Mouse (Mus musculus): ENCODE data around the gene Gm13420. TPM values are rescaled to one million over a fixed set of nuclear protein-coding genes. Genes with fewer than 3 reads are reported as not detected.
"Not testable (repeated sequence)": the region's sequence is repeated elsewhere in the genome, so short reads cannot be mapped to it uniquely, and the experiment has no call there.

Gm13420 gene
- polyA plus RNA-seq, 1 experiment: 0.17 TPM

DNA sequence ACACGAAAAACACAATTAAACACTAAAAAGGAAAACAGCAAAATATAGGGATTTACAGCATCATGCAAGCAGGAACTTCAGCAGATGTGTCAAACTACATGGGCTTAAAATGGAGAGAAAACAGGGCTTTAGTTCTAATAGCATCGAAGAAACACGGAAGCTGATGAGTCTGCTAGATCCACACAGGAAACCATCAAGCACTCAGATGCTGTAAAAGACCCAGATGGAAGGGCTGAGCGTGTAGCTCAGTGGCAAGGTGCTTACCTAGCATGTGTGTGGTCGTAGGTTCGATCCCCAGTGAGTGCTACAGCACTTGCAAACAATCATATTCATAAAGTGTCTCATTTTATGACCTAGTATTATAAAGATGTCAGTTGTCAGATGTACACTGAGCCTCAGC lies 10.3 kb downstream of the Gm13420 start:
- WGBS: 82% methylated on average over 6 of the region's 6 CpGs
- no peak for DNase-seq (ENCODE audit: low read depth, low spot score)

DNA sequence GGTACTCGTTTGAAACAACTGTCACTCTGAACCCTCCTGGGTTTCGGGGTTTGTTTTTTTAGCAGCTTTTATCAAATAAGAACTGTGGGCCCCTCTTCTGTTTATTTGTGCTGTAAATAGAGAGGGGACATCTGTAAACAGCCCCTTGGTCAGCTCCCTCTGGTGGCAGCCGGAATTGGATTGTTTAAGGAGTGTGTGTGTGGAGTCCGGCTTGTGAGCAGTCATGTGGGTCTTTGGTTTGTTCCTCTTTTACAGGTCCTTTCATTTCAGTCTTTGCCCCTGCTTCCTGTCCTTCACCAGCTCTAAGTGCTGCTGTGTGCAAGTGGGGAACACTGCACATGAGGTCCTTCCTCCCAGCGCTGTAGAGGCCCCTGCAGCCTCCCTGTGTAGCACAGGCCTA lies 12.1 kb downstream of the Gm13420 start:
- DNase-seq (ENCODE audit: low read depth, low spot score): no peak
- 64% methylated on average over 5 of the region's 5 CpGs for whole genome bisulfite sequencing

DNA sequence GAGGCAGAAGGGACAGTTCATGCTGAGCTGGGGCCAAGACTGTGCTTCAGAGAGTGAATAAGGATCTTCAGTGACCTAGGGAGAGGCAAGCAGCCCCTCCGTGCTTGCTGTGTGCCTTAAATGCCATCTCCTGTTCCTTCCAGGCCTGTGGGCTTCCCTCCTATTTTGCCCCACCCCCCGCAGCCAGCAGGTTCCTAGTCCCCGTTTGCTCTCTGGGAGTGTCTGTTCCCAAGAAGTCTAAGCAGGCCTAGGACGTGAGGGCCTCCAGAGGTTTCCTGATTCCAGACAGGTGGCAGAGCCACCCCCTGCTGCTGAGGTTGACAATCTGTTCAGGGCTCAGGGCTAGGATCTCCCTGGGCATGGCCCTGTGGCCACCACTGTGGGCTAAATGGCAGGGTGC lies 12.7 kb downstream of the Gm13420 start:
- no peak for DNase-seq (ENCODE audit: low read depth, low spot score)
- whole genome bisulfite sequencing: 71% methylated on average over 4 of the region's 4 CpGs

- no peak for DNase-seq (ENCODE audit: low read depth, low spot score)
- WGBS: 62% methylated on average over 12 of the region's 12 CpGs
Measured at GRCm38 (mm10) chr2:29737209-29737925, 14.1 kb downstream of the Gm13420 start.

DNA sequence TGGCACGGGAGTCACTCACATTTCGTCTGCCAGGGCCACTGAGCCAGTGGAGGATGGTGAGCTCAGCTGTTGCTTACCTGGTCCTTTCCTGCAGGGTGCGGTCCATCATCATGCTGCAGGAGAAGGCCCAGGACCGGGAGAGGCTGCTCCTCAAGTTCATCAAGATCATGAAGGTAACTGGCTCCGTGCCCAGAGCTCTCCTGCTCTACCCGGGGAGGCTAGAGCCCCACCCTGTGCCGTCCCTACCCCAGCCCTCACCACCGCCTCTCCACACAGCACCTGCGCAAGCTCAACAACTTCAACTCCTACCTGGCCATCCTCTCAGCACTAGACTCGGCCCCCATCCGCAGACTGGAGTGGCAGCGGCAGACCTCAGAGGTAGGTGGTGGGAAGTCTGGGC lies 15.8 kb downstream of the Gm13420 start:
- no peak for DNase-seq (ENCODE audit: low read depth, low spot score)
- 51% methylated on average over 12 of the region's 12 CpGs for WGBS

- DNase-seq (ENCODE audit: low read depth, low spot score): no peak
- WGBS: 93% methylated on average over 5 of the region's 5 CpGs
Measured at GRCm38 (mm10) chr2:29733348-29733747, 18.1 kb downstream of the Gm13420 start.

- no peak for DNase-seq (ENCODE audit: low read depth, low spot score)
- 92% methylated on average over 10 of the region's 10 CpGs for WGBS
Measured at GRCm38 (mm10) chr2:29732559-29732958, 18.9 kb downstream of the Gm13420 start.

- 51% methylated on average over 3 of the region's 3 CpGs for WGBS
- DNase-seq (ENCODE audit: low read depth, low spot score): no peak
Measured at GRCm38 (mm10) chr2:29731545-29731944, 19.9 kb downstream of the Gm13420 start.

DNA sequence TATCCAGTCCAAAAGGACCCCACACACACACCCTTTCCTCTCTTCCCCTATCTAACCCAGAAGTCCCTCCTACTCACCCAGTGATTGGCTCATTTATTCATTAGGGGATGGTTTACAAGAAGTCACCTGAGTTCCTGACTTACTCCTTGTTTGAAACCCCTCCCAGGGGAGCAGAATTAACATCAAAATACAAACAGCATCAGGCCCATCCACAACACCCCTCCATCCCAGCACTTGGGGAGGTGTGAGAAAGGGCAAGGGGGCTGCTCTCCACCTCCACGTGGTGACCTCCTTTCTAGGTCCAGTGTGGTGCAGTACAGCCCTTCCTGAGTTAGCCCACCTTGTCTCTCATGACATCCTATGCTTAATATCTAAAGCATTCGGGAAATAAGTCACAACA lies 22.0 kb downstream of the Gm13420 start:
- no peak for DNase-seq (ENCODE audit: low read depth, low spot score)
- 53% methylated on average over 2 of the region's 2 CpGs for WGBS

DNA sequence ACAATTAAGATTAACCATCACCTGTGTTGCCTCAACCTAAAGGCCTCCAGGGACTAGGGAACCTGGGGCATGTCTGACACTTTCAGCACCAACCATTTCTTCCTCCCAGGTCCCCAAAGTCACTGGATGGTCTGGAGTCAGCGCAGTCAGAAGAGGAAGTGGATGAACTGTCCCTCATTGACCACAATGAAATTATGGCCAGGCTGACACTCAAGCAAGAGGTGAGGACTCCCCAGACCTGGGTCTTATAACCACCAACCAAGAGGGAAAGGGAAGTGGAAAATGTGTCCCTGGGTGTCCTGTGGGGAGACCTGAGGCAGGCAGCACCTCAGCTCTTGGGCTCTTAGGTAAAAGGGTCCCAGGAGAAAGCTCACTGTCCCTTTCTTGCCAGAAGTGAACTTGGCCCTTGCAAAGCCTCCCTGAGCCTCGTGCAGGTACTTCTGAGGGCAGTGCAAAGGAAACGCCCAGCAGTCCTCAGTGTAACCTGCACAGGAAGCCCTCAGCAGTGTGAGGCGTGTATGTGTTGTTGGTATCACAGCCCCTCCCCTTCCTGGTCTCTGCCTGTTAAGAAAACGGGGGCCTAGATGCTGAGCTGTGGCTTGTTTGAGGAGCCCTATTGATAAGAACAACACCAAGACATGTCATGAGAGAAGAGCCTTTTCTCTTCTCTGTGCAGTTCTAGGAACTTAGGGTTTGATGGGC lies 26.7 kb downstream of the Gm13420 start:
- no peak for DNase-seq (ENCODE audit: low read depth, low spot score)
- WGBS: 47% methylated on average over 5 of the region's 5 CpGs

GRCm38 (mm10) chr2:29723132-29723531 lies 28.4 kb downstream of the Gm13420 start:
- no peak for DNase-seq (ENCODE audit: low read depth, low spot score)
- 95% methylated on average over 3 of the region's 3 CpGs for WGBS

- DNase-seq (ENCODE audit: low read depth, low spot score): no peak
- 82% methylated on average over 5 of the region's 5 CpGs for WGBS
Measured at GRCm38 (mm10) chr2:29718581-29718980, 32.9 kb downstream of the Gm13420 start.

DNA sequence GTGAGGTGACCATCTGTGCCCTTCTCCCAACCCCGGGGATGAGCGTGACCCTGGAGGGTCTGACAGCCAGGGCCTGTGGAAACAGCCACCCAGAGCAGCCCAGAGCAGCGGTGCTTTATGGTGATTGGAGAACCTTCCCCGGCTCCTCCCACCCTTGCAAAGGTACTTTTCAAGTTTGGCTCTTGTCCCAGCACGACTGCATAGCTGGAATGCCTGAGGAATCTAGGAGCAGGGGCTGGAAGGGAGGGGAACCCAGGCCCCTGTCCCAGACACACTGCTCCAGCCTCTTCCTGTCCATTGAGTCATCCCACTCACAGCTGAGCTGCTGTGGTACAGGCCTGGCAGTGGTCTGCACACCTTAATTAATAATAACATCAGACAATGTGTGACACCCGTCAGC lies 34.8 kb downstream of the Gm13420 start:
- DNase-seq (ENCODE audit: low read depth, low spot score): no peak
- 35% methylated on average over 6 of the region's 6 CpGs for WGBS

DNA sequence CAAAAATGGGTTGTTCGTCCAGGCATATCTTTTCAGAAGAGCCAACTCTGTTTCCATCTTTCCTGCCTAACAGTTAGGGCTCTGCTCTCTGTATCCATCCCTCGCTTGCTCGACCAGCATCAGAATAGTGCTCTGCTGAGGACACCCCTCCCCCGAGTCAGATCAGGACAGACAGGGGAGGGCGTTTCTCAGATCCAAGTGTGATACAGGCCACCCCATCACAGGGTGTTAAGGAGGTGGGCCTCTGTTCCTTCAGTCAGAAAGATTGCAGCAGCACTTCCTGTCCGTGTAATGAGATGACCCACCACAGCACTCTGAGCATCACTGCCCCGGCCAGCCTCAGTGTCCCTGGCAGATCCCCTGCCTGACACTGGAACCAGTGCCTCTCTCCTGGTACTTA lies 35.3 kb downstream of the Gm13420 start:
- DNase-seq (ENCODE audit: low read depth, low spot score): no peak
- WGBS: 48% methylated on average over 7 of the region's 7 CpGs

DNA sequence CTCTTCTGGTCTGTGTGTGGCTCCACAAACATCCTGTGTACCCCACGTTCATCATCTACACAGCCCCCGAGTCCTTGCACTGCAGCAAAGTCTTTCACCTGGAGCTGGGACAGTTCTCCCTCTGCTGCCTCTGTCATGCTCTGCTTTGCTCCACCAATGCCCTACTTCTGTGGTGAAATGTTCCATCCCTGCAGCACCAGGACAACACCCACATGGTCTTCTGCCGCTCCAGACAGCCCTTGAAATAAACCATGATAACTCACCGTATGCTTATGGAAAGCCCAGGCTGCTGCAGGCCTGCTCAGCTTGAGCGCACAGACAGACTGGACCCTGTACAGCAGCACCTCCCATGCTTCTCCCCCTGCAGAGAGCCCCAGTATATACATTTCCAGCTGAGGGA lies 37.4 kb downstream of the Gm13420 start:
- WGBS: 80% methylated on average over 5 of the region's 5 CpGs
- no peak for DNase-seq (ENCODE audit: low read depth, low spot score)

GRCm38 (mm10) chr2:29713501-29713900 lies 38.0 kb downstream of the Gm13420 start:
- no peak for DNase-seq (ENCODE audit: low read depth, low spot score)
- WGBS: 88% methylated on average over 2 of the region's 2 CpGs

DNA sequence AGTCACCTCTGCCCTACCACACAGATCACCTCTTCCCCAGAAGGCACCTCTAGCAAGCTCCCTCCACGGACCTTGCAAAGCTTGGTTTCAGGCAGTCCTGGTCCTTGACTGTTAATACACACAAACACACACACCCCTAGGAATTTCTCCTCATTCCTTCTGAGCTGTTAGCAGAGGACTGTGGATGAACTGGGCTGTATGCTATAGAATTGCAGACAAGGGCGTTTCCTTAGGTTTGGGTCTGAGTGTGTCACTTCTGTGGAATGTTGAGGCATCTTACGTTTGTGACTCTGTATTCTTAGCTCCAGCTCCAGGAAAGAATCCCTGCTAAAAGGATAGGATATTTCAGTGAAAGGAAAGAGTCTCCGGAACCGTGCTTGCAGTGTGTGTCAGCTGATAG lies 39.6 kb downstream of the Gm13420 start:
- DNase-seq (ENCODE audit: low read depth, low spot score): no peak
- 63% methylated on average over 5 of the region's 5 CpGs for WGBS

DNA sequence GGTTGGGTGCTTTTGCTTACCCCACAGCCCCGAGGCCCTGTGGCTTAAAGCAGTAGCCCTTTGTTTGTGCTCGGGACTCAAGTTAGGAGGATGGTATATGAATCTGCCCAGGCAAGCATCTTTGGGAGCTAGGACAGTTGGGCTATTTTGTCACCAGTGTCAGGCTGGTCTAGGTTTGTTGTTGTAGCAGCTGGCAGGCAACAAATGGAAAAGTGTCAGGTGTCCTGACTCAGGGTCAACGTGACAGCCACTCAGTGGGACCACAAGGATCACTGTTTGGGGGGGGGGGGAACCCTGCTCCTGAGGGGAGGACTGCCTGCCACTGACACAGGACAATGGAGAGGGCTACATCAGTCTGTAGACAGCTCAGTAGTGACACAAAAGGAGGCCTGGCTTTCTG lies 40.4 kb downstream of the Gm13420 start:
- 82% methylated on average over 3 of the region's 3 CpGs for WGBS
- no peak for DNase-seq (ENCODE audit: low read depth, low spot score)

DNA sequence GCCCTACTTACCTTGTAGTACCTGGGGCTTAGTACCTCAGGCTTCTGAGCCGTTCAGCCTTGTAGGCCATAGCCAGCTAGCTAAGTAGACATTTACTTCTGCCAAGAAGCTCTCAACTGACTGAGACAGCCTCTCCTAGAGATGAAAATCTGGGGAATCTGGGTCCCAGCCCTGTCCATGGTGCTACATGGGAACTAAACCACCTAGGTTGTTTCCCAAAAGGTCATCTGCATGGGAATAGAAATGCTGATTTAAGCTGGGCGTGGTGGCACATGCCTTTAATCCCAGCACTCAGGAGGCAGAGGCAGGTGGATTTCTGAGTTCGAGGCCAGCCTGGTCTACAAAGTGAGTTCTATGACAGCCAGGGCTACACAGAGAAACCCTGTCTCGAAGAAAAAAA lies 43.3 kb downstream of the Gm13420 start:
- WGBS: 93% methylated on average over 4 of the region's 4 CpGs
- not testable (repeated sequence) for DNase-seq (ENCODE audit: low read depth, low spot score)

- DNase-seq (ENCODE audit: low read depth, low spot score): no peak
- 85% methylated on average over 4 of the region's 4 CpGs for WGBS
Measured at GRCm38 (mm10) chr2:29707731-29708130, 43.8 kb downstream of the Gm13420 start.

All from large intestine, adult 2 months (tissue).